Mouse (Mus musculus) left cerebral cortex, adult 8-10 months (tissue): ENCODE data around the gene Herc4. TPM values are rescaled to one million over a fixed set of nuclear protein-coding genes. Genes with fewer than 3 reads are reported as not detected.
A peak's percentile ranks its signal among the peaks of the same experiment; 100 is the strongest.

Source experiments
- DNase-seq, 2 experiments: peaks; one replicate each; pipeline ENCODE4 v3.0.0; 2022; ENCODE audit warnings: low spot score in 2 of 2
- total RNA-seq, 4 experiments: library from RNA; stranded (reverse); gene quantifications; 2 replicates each; pipeline ENCODE4 v1.2.4; 2022

Gene Herc4
- total RNA-seq, 4 experiments from 2014 or later, result 46.1 to 57.5 (median 53.0) TPM

GRCm38 (mm10) chr10:63247457-63247856 is 3.8 kb downstream of the Herc4 start:
- DNase-seq, result no peak

- DNase-seq, result no peak
These were observed 4.8 kb downstream of the Herc4 start for GRCm38 (mm10) chr10:63248421-63248820.

- DNase-seq, result no peak
These were observed 15.1 kb downstream of the Herc4 start for GRCm38 (mm10) chr10:63258696-63259095.

GRCm38 (mm10) chr10:63259340-63259739 is 15.7 kb downstream of the Herc4 start:
- DNase-seq, result no peak

- DNase-seq, result no peak
These were observed 24.3 kb downstream of the Herc4 start for GRCm38 (mm10) chr10:63267941-63268340.

GRCm38 (mm10) chr10:63272401-63272800 is 28.8 kb downstream of the Herc4 start:
- no peak for DNase-seq

- no peak for DNase-seq
These were observed 29.3 kb downstream of the Herc4 start for GRCm38 (mm10) chr10:63272868-63273267.

GRCm38 (mm10) chr10:63277010-63277409 is 33.4 kb downstream of the Herc4 start:
- DNase-seq, result no peak

GRCm38 (mm10) chr10:63279851-63280250 is 36.2 kb downstream of the Herc4 start:
- no peak for DNase-seq

GRCm38 (mm10) chr10:63282417-63282816 is 38.8 kb downstream of the Herc4 start:
- DNase-seq, result no peak

GRCm38 (mm10) chr10:63282846-63283245 is 39.2 kb downstream of the Herc4 start:
- DNase-seq, result no peak

GRCm38 (mm10) chr10:63302356-63302755 is 58.7 kb downstream of the Herc4 start:
- no peak for DNase-seq

GRCm38 (mm10) chr10:63308582-63309366 is 65.2 kb downstream of the Herc4 start:
- peak; percentile 67 to 80 for DNase-seq

- DNase-seq, result no peak
These were observed 70.1 kb downstream of the Herc4 start for GRCm38 (mm10) chr10:63313726-63314125.

GRCm38 (mm10) chr10:63327091-63327490 is 83.5 kb downstream of the Herc4 start:
- DNase-seq, result no peak

GRCm38 (mm10) chr10:63336901-63337300 is 93.3 kb downstream of the Herc4 start:
- DNase-seq, result no peak

- DNase-seq, result no peak
These were observed 93.7 kb downstream of the Herc4 start for GRCm38 (mm10) chr10:63337326-63337725.

GRCm38 (mm10) chr10:63337951-63338836 is 94.6 kb downstream of the Herc4 start:
- peak; percentile 16 to 20 for DNase-seq

- peak; percentile 64 to 76 for DNase-seq
These were observed 95.5 kb downstream of the Herc4 start for GRCm38 (mm10) chr10:63338914-63339643.

- no peak for DNase-seq
These were observed 97.7 kb downstream of the Herc4 start for GRCm38 (mm10) chr10:63341351-63341750.

GRCm38 (mm10) chr10:63344751-63345150 is 101.1 kb downstream of the Herc4 start:
- DNase-seq, result no peak

- no peak for DNase-seq
These were observed 104.7 kb downstream of the Herc4 start for GRCm38 (mm10) chr10:63348291-63348690.
